Mouse (Mus musculus): ENCODE measurements around the gene Abcc2. TPM values are rescaled to one million over a fixed set of nuclear protein-coding genes. Genes with fewer than 3 reads are reported as not detected.

The Abcc2 gene
- polyA plus RNA-seq, 1 experiment from 2014 or later, result not detected

GRCm38 (mm10) chr19:43877364-43877763 lies 95.4 kb downstream of the Abcc2 start:
- no peak overlapping the region for H3K9ac ChIP-seq
- DNase-seq (no peak), ATAC-seq (ENCODE audit: insufficient read depth) (no peak)
- H3K9me3 ChIP-seq (ENCODE audit: low read depth, low read length), result no peaks in the 10 kb centered on the region
- H3K4me3 ChIP-seq (ENCODE audit: low read depth, low read length), result no peak overlapping the region
- WGBS, result 66% methylated on average over 8 of the region's 8 CpGs
- H3K4me1 ChIP-seq (ENCODE audit: insufficient read depth), result peaks cover 31% of the 10 kb centered on the region
- no peaks in the 10 kb centered on the region for H3K27me3 ChIP-seq (ENCODE audit: insufficient read depth, low read length)
- no peak for TF ChIP-seq CTCF (IDR thresholded peaks at IDR 0.05; ENCODE audit: low read depth)
- H3K27ac ChIP-seq (ENCODE audit: low read depth), result no peak overlapping the region
- peak overlapping the region; percentile 86 for H3K4me2 ChIP-seq
- peaks cover 30% of the 10 kb centered on the region for H3K36me3 ChIP-seq (ENCODE audit: insufficient read depth)

GRCm38 (mm10) chr19:43878111-43879092 lies 96.4 kb downstream of the Abcc2 start:
- Histone ChIP-seq H3K4me3 (ENCODE audit: low read depth, low read length) (peak overlapping the region; percentile 68), H3K36me3 (ENCODE audit: insufficient read depth) (peaks cover 19% of the 10 kb centered on the region), H3K27me3 (ENCODE audit: insufficient read depth, low read length) (no peaks in the 10 kb centered on the region), H3K9me3 (ENCODE audit: low read depth, low read length) (no peaks in the 10 kb centered on the region), H3K4me2 (peak overlapping the region; percentile 86), H3K4me1 (ENCODE audit: insufficient read depth) (peaks cover 38% of the 10 kb centered on the region), H3K9ac (peak overlapping the region; percentile 76), H3K27ac (ENCODE audit: low read depth) (peak overlapping the region; percentile 96)
- peak; percentile 71 for DNase-seq
- 6% methylated on average over 17 of the region's 17 CpGs for whole genome bisulfite sequencing
- ATAC-seq (ENCODE audit: insufficient read depth), result no peak
- no peak for TF ChIP-seq CTCF (IDR thresholded peaks at IDR 0.05; ENCODE audit: low read depth)

GRCm38 (mm10) chr19:43879401-43880212 lies 97.6 kb downstream of the Abcc2 start:
- peak overlapping the region; percentile 68 for H3K4me3 ChIP-seq (ENCODE audit: low read depth, low read length)
- no peaks in the 10 kb centered on the region for H3K27me3 ChIP-seq (ENCODE audit: insufficient read depth, low read length)
- H3K4me2 ChIP-seq, result peak overlapping the region; percentile 86
- TF ChIP-seq CTCF (IDR thresholded peaks at IDR 0.05; ENCODE audit: low read depth), result peak; percentile 36
- H3K9me3 ChIP-seq (ENCODE audit: low read depth, low read length), result no peaks in the 10 kb centered on the region
- H3K27ac ChIP-seq (ENCODE audit: low read depth), result peak overlapping the region; percentile 96
- 2% methylated on average over 41 of the region's 41 CpGs for WGBS
- peaks cover 7% of the 10 kb centered on the region for H3K36me3 ChIP-seq (ENCODE audit: insufficient read depth)
- H3K4me1 ChIP-seq (ENCODE audit: insufficient read depth), result peaks cover 40% of the 10 kb centered on the region
- ATAC-seq (ENCODE audit: insufficient read depth) (peak; percentile 91), DNase-seq (peak; percentile 95)
- H3K9ac ChIP-seq, result peak overlapping the region; percentile 76

GRCm38 (mm10) chr19:43880420-43880819 lies 98.4 kb downstream of the Abcc2 start:
- peak overlapping the region; percentile 86 for H3K4me2 ChIP-seq
- no peak for DNase-seq
- WGBS, result 18% methylated on average over 3 of the region's 3 CpGs
- no peaks in the 10 kb centered on the region for H3K36me3 ChIP-seq (ENCODE audit: insufficient read depth)
- H3K9ac ChIP-seq, result no peak overlapping the region
- no peak overlapping the region for H3K4me3 ChIP-seq (ENCODE audit: low read depth, low read length)
- H3K27ac ChIP-seq (ENCODE audit: low read depth), result peak overlapping the region; percentile 36; the same call in 1 of the 2 replicates
- no peak for TF ChIP-seq CTCF (IDR thresholded peaks at IDR 0.05; ENCODE audit: low read depth)
- ATAC-seq (ENCODE audit: insufficient read depth), result no peak
- no peaks in the 10 kb centered on the region for H3K9me3 ChIP-seq (ENCODE audit: low read depth, low read length)
- peaks cover 39% of the 10 kb centered on the region for H3K4me1 ChIP-seq (ENCODE audit: insufficient read depth)
- H3K27me3 ChIP-seq (ENCODE audit: insufficient read depth, low read length), result no peaks in the 10 kb centered on the region

GRCm38 (mm10) chr19:43881615-43882014 lies 99.6 kb downstream of the Abcc2 start:
- ATAC-seq (ENCODE audit: insufficient read depth), result no peak
- peak; percentile 52 for TF ChIP-seq CTCF (IDR thresholded peaks at IDR 0.05; ENCODE audit: low read depth)
- no peak for DNase-seq
- Histone ChIP-seq H3K4me3 (ENCODE audit: low read depth, low read length) (no peak overlapping the region), H3K9ac (no peak overlapping the region), H3K36me3 (ENCODE audit: insufficient read depth) (no peaks in the 10 kb centered on the region), H3K4me2 (no peak overlapping the region), H3K4me1 (ENCODE audit: insufficient read depth) (peaks cover 29% of the 10 kb centered on the region), H3K27ac (ENCODE audit: low read depth) (no peak overlapping the region), H3K27me3 (ENCODE audit: insufficient read depth, low read length) (no peaks in the 10 kb centered on the region), H3K9me3 (ENCODE audit: low read depth, low read length) (no peaks in the 10 kb centered on the region)
- 84% methylated on average over 7 of the region's 7 CpGs for WGBS

- no peak for TF ChIP-seq CTCF (IDR thresholded peaks at IDR 0.05; ENCODE audit: low read depth)
- WGBS, result 15% methylated on average over 18 of the region's 18 CpGs
- Histone ChIP-seq H3K9ac (peak overlapping the region; percentile 47), H3K4me2 (peak overlapping the region; percentile 51), H3K4me3 (ENCODE audit: low read depth, low read length) (peak overlapping the region; percentile 11; the same call in 1 of the 2 replicates), H3K9me3 (ENCODE audit: low read depth, low read length) (no peaks in the 10 kb centered on the region), H3K27ac (ENCODE audit: low read depth) (peak overlapping the region; percentile 74), H3K4me1 (ENCODE audit: insufficient read depth) (peaks cover 21% of the 10 kb centered on the region), H3K36me3 (ENCODE audit: insufficient read depth) (no peaks in the 10 kb centered on the region), H3K27me3 (ENCODE audit: insufficient read depth, low read length) (no peaks in the 10 kb centered on the region)
- ATAC-seq (ENCODE audit: insufficient read depth) (no peak), DNase-seq (peak; percentile 64)
These were observed 101.0 kb downstream of the Abcc2 start for GRCm38 (mm10) chr19:43882895-43883573.
